Mouse (Mus musculus) E14TG2a.4 (cell line): ENCODE results near the gene Prtg.

Experiments
- H3K27me3 ChIP-seq: 2 replicates; pipeline ENCODE4 v1.6.1; 2014; ENCODE audit warnings: low read length, control low read depth; ENCODE audit not compliant: insufficient read depth
- H3K36me3 ChIP-seq: 2 replicates; pipeline ENCODE4 v1.6.1; 2014; ENCODE audit warnings: low read length, control low read depth; ENCODE audit not compliant: insufficient read depth
- H3K4me1 ChIP-seq: replicated peaks from 2 replicates; pipeline ENCODE4 v1.6.1; 2014; ENCODE audit warnings: low read depth, low read length, control low read depth
- H3K4me3 ChIP-seq: replicated peaks from 2 replicates; pipeline ENCODE4 v1.5.1; 2014; ENCODE audit warnings: mild to moderate bottlenecking, low read length
- H3K9me3 ChIP-seq: 2 replicates; pipeline ENCODE4 v1.6.1; 2014; ENCODE audit warnings: low read length, control low read depth
- CTCF ChIP-seq: conservative IDR thresholded peaks from 2 replicates; pipeline ENCODE4 v1.5.1; 2014; ENCODE audit warnings: low read length
- NANOG ChIP-seq: IDR thresholded peaks from 2 replicates; pipeline ENCODE4 v1.6.1; 2014; ENCODE audit warnings: borderline replicate concordance, low read length, mixed read lengths
- POU5F1 ChIP-seq: IDR thresholded peaks from 2 replicates; pipeline ENCODE4 v1.6.1; 2014; ENCODE audit warnings: low read length, borderline replicate concordance

Gene Prtg

DNA sequence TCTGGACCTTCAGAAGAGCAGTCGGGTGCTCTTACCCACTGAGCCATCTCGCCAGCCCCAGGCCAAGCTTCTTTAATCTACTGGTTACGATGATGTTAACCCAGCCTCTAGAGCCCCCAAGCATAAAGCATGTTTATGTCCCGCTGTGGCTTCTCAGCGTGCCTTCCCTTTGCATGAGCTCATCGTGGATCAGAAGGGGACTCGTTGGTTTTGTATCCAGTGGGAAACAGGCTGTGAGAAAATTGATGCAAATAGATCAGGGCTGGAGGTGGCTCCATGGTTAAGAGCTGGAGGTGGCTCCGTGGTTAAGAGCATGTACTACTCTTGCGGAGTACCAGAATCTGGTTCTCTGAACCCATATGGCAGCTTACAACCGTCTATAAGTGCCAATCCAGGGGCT lies 54.6 kb downstream of the Prtg start:
- TF ChIP-seq POU5F1 (no peak), CTCF (no peak), NANOG (no peak)
- Histone ChIP-seq H3K27me3 (no peaks in the 10 kb centered on the region), H3K36me3 (peaks cover 8% of the 10 kb centered on the region; the same call in 1 of the 2 replicates)

DNA sequence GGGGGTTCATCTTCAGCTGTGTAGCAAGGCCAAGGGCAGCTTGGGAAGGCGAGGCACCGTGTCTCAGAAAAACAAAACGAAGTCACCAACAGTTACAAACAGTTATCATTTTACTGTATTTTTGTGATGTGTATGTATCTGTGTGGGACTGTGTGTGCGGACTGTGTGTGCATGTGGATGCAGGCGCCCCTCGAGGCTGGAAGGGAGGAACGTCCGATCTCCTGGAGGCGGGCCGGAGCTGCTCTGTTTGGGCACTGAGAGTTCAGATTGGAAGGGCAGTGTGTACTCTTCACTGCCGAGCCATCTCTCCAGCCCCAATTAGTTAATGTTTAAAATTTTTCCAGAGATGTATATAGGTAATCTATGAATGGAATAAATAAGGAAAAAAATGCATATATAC lies 55.5 kb downstream of the Prtg start:
- H3K4me3 ChIP-seq = no peak overlapping the region
- H3K9me3 ChIP-seq = no peaks in the 10 kb centered on the region
- H3K4me1 ChIP-seq = peaks cover 9% of the 10 kb centered on the region
- no peaks in the 10 kb centered on the region for H3K27me3 ChIP-seq
- no peak for TF ChIP-seq POU5F1
- TF ChIP-seq NANOG = no peak
- TF ChIP-seq CTCF = no peak
- peaks cover 8% of the 10 kb centered on the region; the same call in 1 of the 2 replicates for H3K36me3 ChIP-seq

More for the DNA sequence above, 54.6 kb downstream of the Prtg start:
- Histone ChIP-seq H3K4me1 (peaks cover 14% of the 10 kb centered on the region), H3K9me3 (no peaks in the 10 kb centered on the region), H3K4me3 (no peak overlapping the region)

- H3K4me3 ChIP-seq = no peak overlapping the region
- H3K27me3 ChIP-seq = no peaks in the 10 kb centered on the region
- H3K36me3 ChIP-seq = peaks cover 8% of the 10 kb centered on the region; the same call in 1 of the 2 replicates
- H3K4me1 ChIP-seq = peaks cover 6% of the 10 kb centered on the region; the same call in 1 of the 2 replicates
- TF ChIP-seq POU5F1 (no peak), NANOG (no peak), CTCF (no peak)
- no peaks in the 10 kb centered on the region for H3K9me3 ChIP-seq
Measured at GRCm38 (mm10) chr9:72862955-72863354, 56.3 kb downstream of the Prtg start.

DNA sequence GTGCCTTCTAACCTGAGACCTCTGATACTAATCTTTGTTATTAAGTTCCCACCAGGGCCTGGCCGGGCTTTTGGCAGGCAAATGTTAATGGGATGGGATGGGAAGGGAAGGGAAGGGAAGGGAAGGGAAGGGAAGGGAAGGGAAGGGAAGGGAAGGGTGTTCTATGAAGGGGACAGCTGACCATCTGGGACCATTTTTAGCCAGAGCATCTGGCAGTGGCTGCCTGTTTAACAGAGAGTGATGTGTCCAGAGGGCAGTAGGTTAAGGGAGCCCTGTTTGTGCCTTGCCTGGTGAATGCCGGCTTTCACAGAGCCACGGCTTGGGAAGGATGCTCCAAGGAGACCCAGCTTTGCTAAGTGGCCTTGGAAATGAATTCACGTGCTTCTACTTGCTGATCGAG lies 57.1 kb downstream of the Prtg start:
- no peaks in the 10 kb centered on the region for H3K27me3 ChIP-seq
- peaks cover 4% of the 10 kb centered on the region; the same call in 1 of the 2 replicates for H3K36me3 ChIP-seq
- no peaks in the 10 kb centered on the region for H3K9me3 ChIP-seq
- peaks cover 6% of the 10 kb centered on the region; the same call in 1 of the 2 replicates for H3K4me1 ChIP-seq
- TF ChIP-seq NANOG = no peak
- TF ChIP-seq CTCF = no peak
- no peak for TF ChIP-seq POU5F1
- H3K4me3 ChIP-seq = no peak overlapping the region

- no peaks in the 10 kb centered on the region for H3K27me3 ChIP-seq
- H3K9me3 ChIP-seq = no peaks in the 10 kb centered on the region
- TF ChIP-seq NANOG (no peak), POU5F1 (no peak), CTCF (no peak)
- H3K36me3 ChIP-seq = no peaks in the 10 kb centered on the region
- H3K4me3 ChIP-seq = no peak overlapping the region
- H3K4me1 ChIP-seq = peaks cover 35% of the 10 kb centered on the region
Measured at GRCm38 (mm10) chr9:72867434-72867833, 60.8 kb downstream of the Prtg start.

DNA sequence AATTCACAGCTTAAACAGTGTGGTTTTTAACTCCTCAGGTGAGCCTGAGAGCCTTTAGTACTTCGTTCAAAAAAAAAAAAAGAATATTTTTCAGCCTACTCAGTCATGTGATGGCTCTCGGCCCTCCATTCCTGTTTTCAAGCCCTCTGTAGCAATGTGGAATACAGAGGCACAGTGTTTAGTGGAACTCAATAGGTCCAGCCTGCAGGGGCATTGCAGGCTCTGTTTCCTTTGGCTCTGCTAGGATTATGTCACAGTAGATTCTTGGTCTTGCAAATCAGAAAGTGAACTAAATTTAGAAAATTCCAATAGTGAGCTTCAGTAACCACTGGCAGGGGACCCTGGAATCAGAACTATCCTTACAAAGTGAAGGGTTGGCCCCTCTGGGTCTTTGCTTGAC lies 62.1 kb downstream of the Prtg start:
- no peak for TF ChIP-seq POU5F1
- no peak for TF ChIP-seq CTCF
- no peak for TF ChIP-seq NANOG
- no peaks in the 10 kb centered on the region for H3K9me3 ChIP-seq
- H3K36me3 ChIP-seq = no peaks in the 10 kb centered on the region
- peaks cover 46% of the 10 kb centered on the region for H3K4me1 ChIP-seq
- no peak overlapping the region for H3K4me3 ChIP-seq
- H3K27me3 ChIP-seq = no peaks in the 10 kb centered on the region

DNA sequence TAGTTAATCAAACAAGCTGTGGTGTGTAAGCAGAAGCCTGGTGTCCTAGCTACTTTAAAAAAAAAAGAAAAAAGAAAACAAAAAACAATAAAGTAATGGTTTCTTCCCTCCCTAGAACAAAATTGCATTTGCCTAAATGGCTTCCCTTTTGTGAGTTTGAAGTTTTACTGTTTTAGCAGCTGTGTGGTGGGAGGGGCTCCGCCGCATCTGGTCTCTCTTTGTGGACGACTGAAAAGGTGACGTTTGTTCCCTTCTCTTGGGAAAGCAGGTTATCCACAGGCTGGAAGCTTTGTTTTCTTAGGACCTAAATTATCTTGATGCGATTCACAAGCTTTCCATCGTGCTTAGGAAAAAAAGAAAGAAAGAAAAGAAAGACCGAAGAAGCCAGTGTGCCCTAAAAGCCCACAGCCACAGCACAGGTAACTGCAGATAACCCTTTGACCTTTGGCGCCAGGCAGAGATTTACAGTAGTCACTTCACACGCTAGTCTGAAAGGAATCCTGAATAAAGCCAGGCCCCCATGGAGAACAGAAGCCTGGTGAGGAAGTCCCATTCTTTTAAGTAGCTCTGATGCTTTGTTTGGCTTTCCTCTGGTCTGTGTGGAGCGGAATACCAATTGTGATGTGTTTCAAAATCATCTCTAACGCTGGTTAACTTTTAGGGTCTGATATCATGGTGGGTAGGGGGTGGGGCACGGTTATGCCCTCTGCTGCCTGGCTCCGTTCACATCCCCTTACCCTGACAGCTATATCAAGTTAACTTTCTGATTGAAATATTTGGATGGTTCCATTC lies 65.0 kb downstream of the Prtg start:
- no peaks in the 10 kb centered on the region for H3K27me3 ChIP-seq
- H3K4me3 ChIP-seq = peak overlapping the region; percentile 33
- no peaks in the 10 kb centered on the region for H3K9me3 ChIP-seq
- TF ChIP-seq NANOG = peak; percentile 86; the same call in 1 of the 2 replicates
- no peak for TF ChIP-seq POU5F1
- TF ChIP-seq CTCF = no peak
- H3K4me1 ChIP-seq = peaks cover 53% of the 10 kb centered on the region
- H3K36me3 ChIP-seq = no peaks in the 10 kb centered on the region

GRCm38 (mm10) chr9:72872298-72873130 lies 65.8 kb downstream of the Prtg start:
- Histone ChIP-seq H3K36me3 (no peaks in the 10 kb centered on the region), H3K9me3 (no peaks in the 10 kb centered on the region), H3K4me1 (peaks cover 53% of the 10 kb centered on the region), H3K27me3 (no peaks in the 10 kb centered on the region), H3K4me3 (peak overlapping the region; percentile 33)
- TF ChIP-seq NANOG = no peak
- TF ChIP-seq POU5F1 = no peak
- no peak for TF ChIP-seq CTCF
